Mouse (Mus musculus) myocyte (in vitro differentiated cells): ENCODE results near the gene Uvrag. TPM values are rescaled to one million over a fixed set of nuclear protein-coding genes. Genes with fewer than 3 reads are reported as not detected.

Experiments used
- H3K27me3 ChIP-seq: one replicate; pipeline ENCODE4 v1.6.1; 2011; ENCODE audit not compliant: control insufficient read depth, insufficient read depth, insufficient read length
- H3K36me3 ChIP-seq: one replicate; pipeline ENCODE4 v1.6.1; 2011; ENCODE audit not compliant: control insufficient read depth, insufficient read depth
- H3K4me2 ChIP-seq: one replicate; pipeline ENCODE4 v1.6.1; 2011; ENCODE audit warnings: low read depth, control low read depth
- H3K4me3 ChIP-seq: one replicate; pipeline ENCODE4 v1.5.1; 2011; ENCODE audit warnings: mild to moderate bottlenecking, control low read depth, moderate library complexity
- H3K79me2 ChIP-seq: one replicate; pipeline ENCODE4 v1.6.1; 2011; ENCODE audit not compliant: control insufficient read depth, insufficient read depth
- H3ac ChIP-seq: one replicate; pipeline ENCODE4 v1.6.1; 2011; ENCODE audit not compliant: control insufficient read depth, insufficient read length
- CEBPB ChIP-seq: IDR thresholded peaks from 2 replicates; pipeline ENCODE4 v1.6.1; 2011; ENCODE audit warnings: mild to moderate bottlenecking, moderate library complexity; ENCODE audit not compliant: poor library complexity, insufficient read depth, severe bottlenecking
- E2F4 ChIP-seq: IDR thresholded peaks from one replicate; pipeline ENCODE4 v1.6.1; 2011; ENCODE audit warnings: mild to moderate bottlenecking, control low read depth, moderate library complexity; ENCODE audit not compliant: insufficient read depth
- MAX ChIP-seq: IDR thresholded peaks from one replicate; pipeline ENCODE4 v1.6.1; 2011; ENCODE audit warnings: low read depth, mild to moderate bottlenecking, control low read depth
- MYOD1 ChIP-seq, 3 experiments: IDR thresholded peaks; one replicate each; pipeline ENCODE4 v1.6.1; 2011; ENCODE audit warnings: control low read depth in 2 of 3, low read depth in 2 of 3, mild to moderate bottlenecking in 2 of 3, moderate library complexity in 1 of 3; ENCODE audit not compliant: insufficient read length in 2 of 3, control insufficient read depth in 1 of 3
- MYOG ChIP-seq, 3 experiments: IDR thresholded peaks; one replicate each; pipeline ENCODE4 v1.6.1; 2011; ENCODE audit warnings: control low read depth in 2 of 3, low read depth in 2 of 3, mild to moderate bottlenecking in 2 of 3; ENCODE audit not compliant: insufficient read length in 2 of 3, control insufficient read depth in 1 of 3, insufficient read depth in 1 of 3
- POLR2A ChIP-seq: IDR thresholded peaks from one replicate; pipeline ENCODE4 v1.6.1; 2011; ENCODE audit warnings: low read depth, mild to moderate bottlenecking, control low read depth, moderate library complexity; ENCODE audit not compliant: insufficient read length
- POLR2AphosphoS2 ChIP-seq: IDR thresholded peaks from one replicate; pipeline ENCODE4 v1.6.1; 2011; ENCODE audit warnings: low read depth, control low read depth; ENCODE audit not compliant: insufficient read length
- REST ChIP-seq: IDR thresholded peaks from one replicate; pipeline ENCODE4 v1.6.1; 2011; ENCODE audit warnings: mild to moderate bottlenecking, control low read depth, moderate library complexity; ENCODE audit not compliant: insufficient read depth, insufficient read length
- SRF ChIP-seq: IDR thresholded peaks from one replicate; pipeline ENCODE4 v1.6.1; 2011; ENCODE audit warnings: low read depth; ENCODE audit not compliant: control insufficient read depth, insufficient read length
- TCF12 ChIP-seq: IDR thresholded peaks from one replicate; pipeline ENCODE4 v1.6.1; 2011; ENCODE audit warnings: mild to moderate bottlenecking, control low read depth; ENCODE audit not compliant: poor library complexity, insufficient read depth, severe bottlenecking
- TCF3 ChIP-seq: IDR thresholded peaks from one replicate; pipeline ENCODE4 v1.6.1; 2011; ENCODE audit warnings: low read depth, control low read depth; ENCODE audit not compliant: insufficient read length
- USF1 ChIP-seq: IDR thresholded peaks from one replicate; pipeline ENCODE4 v1.6.1; 2011; ENCODE audit warnings: low read depth, mild to moderate bottlenecking, control low read depth, moderate library complexity
- polyA plus RNA-seq: library from polyadenylated mRNA; unstranded; fragments of >200 nt; fragmentation: generic; extraction: Trizol; gene quantifications from one replicate; pipeline ENCODE4 v1.2.1, GENCODE M21; 2012; ENCODE audit warnings: missing spikeins

The Uvrag gene
- polyA plus RNA-seq, 1 experiment, result 9.0 TPM

DNA sequence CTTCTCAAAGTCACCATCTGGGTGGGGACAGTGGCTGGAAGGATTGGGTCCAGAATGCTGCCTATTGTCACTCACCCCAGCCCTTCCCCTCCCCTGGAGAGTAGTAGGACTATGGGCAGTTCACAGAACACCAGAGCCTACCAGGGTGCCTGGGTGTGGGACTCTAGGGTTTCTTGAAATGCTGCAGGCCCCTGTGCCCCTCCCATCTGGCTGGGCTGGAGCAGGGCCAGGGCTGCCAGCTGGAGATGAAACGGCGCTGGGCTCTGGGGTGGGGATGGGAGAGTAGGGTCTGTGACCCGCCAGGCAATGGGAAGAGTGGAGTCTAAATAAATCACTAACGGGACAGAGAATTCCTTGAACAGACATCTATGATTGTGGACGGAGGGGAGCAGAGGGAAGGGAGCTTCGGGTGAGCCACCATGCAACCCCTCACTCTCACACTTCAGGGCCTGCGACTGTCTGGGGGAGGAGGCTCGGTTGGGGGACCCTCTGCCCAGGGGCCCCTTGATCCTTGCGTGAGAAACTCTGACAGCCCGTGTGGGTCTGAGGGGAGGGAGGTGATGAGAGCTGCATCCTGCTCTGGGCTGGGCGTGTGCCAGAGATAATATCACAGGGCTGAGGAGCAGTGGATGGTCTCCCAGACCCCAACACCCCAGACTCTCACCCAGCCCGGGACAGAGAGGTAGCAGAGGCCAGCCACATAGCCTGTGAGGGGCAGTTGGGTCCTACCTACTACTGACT is 273.7 kb downstream of the Uvrag start:
- no peaks in the 10 kb centered on the region for H3K27me3 ChIP-seq
- H3K4me2 ChIP-seq, result no peak overlapping the region
- H3K79me2 ChIP-seq, result no peaks in the 10 kb centered on the region
- TF ChIP-seq MYOG (IDR thresholded peaks at IDR 0.05; ENCODE audit: control insufficient read depth in 1 of 3, insufficient read depth in 1 of 3, insufficient read length in 2 of 3, low read depth in 2 of 3) (peak in 1 of 3 experiments; percentile 9), MYOD1 (IDR thresholded peaks at IDR 0.05; ENCODE audit: control insufficient read depth in 1 of 3, insufficient read length in 2 of 3, low read depth in 2 of 3) (no peak)
- H3K36me3 ChIP-seq, result no peaks in the 10 kb centered on the region
- H3K4me3 ChIP-seq, result no peak overlapping the region
- no peak overlapping the region for H3ac ChIP-seq

DNA sequence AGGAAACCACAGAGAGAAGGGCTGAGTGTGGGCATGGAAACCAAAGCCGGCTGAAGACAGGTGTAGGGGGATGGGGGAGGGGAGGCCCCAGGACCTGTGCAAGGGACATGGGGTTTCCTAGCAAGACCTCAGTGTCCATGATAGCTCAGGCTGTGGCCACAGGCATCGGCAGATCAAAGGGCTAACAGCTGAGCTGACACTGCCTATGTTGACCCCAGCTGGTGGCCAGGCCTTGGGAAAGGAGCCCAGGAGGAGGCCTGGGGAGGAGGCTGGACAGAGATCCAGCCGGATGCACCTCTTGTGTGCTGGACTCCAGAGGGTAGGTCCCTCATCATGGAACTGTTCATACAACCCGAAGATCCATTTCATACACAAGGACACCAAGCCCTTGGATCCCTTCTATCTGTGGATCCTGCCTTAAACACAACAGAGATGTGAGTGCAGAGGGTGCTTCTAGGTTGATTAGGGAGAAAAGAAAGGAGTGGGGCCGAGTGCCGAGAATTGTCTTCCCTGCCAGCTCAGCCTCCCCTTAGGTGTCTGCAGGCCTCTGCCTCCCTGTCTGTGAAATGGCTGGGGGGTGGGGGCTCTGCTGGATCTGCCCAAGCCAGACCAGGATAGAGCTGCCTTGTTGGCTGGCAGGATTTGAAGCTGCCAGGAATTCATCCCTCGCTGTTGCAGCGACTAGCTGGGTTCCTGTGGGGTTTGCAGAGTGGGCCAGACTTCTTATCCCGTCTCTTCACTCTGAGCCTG is 276.8 kb downstream of the Uvrag start:
- Histone ChIP-seq H3K27me3 (no peaks in the 10 kb centered on the region), H3K4me2 (peak overlapping the region; percentile 9)

DNA sequence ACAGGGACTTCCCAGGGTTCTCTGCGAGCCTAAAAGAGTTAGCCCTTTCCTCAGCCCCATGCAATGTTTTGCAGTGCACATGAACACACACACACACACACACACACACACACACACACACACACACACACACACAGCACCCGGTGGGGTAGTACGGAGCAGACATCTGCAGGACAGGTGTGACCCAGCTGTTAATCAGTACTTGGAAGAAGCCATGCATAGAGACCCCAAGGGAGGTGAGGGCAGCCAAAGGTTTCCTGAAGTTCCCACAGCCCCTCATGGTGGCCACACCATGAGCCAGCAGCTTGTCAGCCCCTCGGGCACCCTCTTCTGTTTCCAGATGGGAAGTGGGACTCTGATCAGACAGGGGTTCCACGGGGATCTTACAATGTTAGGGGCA is 277.9 kb downstream of the Uvrag start:
- no peaks in the 10 kb centered on the region for H3K27me3 ChIP-seq

More for the DNA sequence above, 276.8 kb downstream of the Uvrag start:
- no peak overlapping the region for H3ac ChIP-seq
- H3K36me3 ChIP-seq, result no peaks in the 10 kb centered on the region
- TF ChIP-seq POLR2AphosphoS2 (no peak), MYOD1 (IDR thresholded peaks at IDR 0.05; ENCODE audit: control insufficient read depth in 1 of 3, insufficient read length in 2 of 3, low read depth in 2 of 3) (peak in 2 of 3 experiments; percentile 83 to 93), MAX (no peak), CEBPB (no peak), E2F4 (no peak), TCF3 (peak; percentile 61), MYOG (IDR thresholded peaks at IDR 0.05; ENCODE audit: control insufficient read depth in 1 of 3, insufficient read depth in 1 of 3, insufficient read length in 2 of 3, low read depth in 2 of 3) (peak; percentile 89 to 96 (median 91)), TCF12 (peak; percentile 78), SRF (no peak), POLR2A (no peak), USF1 (no peak), REST (no peak)
- no peaks in the 10 kb centered on the region for H3K79me2 ChIP-seq
- H3K4me3 ChIP-seq, result no peak overlapping the region

DNA sequence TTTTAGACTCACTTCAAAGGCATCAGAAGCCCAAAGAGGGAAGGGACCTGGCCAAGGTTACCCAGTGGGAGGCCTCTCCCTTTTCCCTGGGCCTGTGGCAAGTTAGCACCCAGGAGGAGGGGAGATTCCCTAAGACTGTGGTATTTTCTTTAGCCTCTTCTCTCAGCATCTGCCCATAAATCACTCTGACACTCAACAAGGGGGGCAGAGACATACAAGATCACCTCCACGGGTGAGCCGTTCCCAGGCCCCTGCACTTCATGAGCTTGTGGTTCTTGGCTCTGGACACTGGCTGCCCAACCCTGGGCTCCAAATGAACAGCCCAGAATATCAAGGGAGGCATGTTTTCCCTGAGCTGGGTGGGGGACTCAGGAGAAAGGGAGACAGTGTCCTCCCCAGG is 279.9 kb downstream of the Uvrag start:
- TF ChIP-seq MYOD1 (IDR thresholded peaks at IDR 0.05; ENCODE audit: control insufficient read depth in 1 of 3, insufficient read length in 2 of 3, low read depth in 2 of 3), result no peak
- no peak for TF ChIP-seq SRF
- no peak for TF ChIP-seq MAX
- no peak for TF ChIP-seq POLR2A
- TF ChIP-seq TCF12, result no peak
- no peak for TF ChIP-seq MYOG (IDR thresholded peaks at IDR 0.05; ENCODE audit: control insufficient read depth in 1 of 3, insufficient read depth in 1 of 3, insufficient read length in 2 of 3, low read depth in 2 of 3)
- no peak for TF ChIP-seq TCF3
- no peak for TF ChIP-seq REST
- no peak for TF ChIP-seq E2F4
- no peak for TF ChIP-seq CEBPB
- TF ChIP-seq POLR2AphosphoS2, result no peak
- no peak for TF ChIP-seq USF1
- Histone ChIP-seq H3K27me3 (no peaks in the 10 kb centered on the region), H3K4me3 (no peak overlapping the region), H3K4me2 (no peak overlapping the region), H3K36me3 (no peaks in the 10 kb centered on the region), H3ac (no peak overlapping the region), H3K79me2 (no peaks in the 10 kb centered on the region)

More for the DNA sequence above, 277.9 kb downstream of the Uvrag start:
- Histone ChIP-seq H3K79me2 (no peaks in the 10 kb centered on the region), H3K4me3 (no peak overlapping the region), H3ac (no peak overlapping the region), H3K4me2 (no peak overlapping the region), H3K36me3 (no peaks in the 10 kb centered on the region)
- TF ChIP-seq SRF, result no peak
- TF ChIP-seq MYOD1 (IDR thresholded peaks at IDR 0.05; ENCODE audit: control insufficient read depth in 1 of 3, insufficient read length in 2 of 3, low read depth in 2 of 3), result no peak
- no peak for TF ChIP-seq MYOG (IDR thresholded peaks at IDR 0.05; ENCODE audit: control insufficient read depth in 1 of 3, insufficient read depth in 1 of 3, insufficient read length in 2 of 3, low read depth in 2 of 3)
- TF ChIP-seq TCF3, result no peak

DNA sequence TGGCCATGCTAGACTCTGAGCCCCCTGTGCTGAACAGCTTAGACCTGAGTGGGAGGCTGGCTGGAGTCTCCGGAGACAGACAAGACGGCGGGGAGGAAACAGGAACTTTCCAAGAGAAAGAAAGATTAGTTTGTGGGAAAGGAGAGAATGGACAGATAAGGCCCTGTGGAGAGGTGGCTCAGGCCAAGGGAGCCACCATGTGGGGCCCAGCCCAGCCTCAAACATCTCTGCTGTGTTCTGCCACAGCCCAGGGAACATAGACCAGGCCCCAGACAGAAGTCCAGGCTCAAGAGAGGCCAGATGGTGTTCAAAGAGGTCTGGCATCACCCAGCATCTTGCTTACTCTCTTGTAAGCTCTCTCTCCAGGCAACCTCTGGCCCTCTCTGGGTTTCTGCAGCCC is 283.8 kb downstream of the Uvrag start:
- TF ChIP-seq CEBPB, result no peak
- no peak for TF ChIP-seq SRF
- no peak for TF ChIP-seq POLR2AphosphoS2
- no peak for TF ChIP-seq E2F4
- TF ChIP-seq MAX, result no peak
- Histone ChIP-seq H3K36me3 (no peaks in the 10 kb centered on the region), H3K27me3 (no peaks in the 10 kb centered on the region), H3K4me2 (no peak overlapping the region), H3K4me3 (no peak overlapping the region), H3ac (no peak overlapping the region), H3K79me2 (no peaks in the 10 kb centered on the region)
